Mouse (Mus musculus): ENCODE results near the gene Cdc40.

Gene Cdc40

GRCm38 (mm10) chr10:40882831-40883643 is at the start of gene Cdc40, which contains the start of gene Wasf1:
Gene Cdc40 (minus strand): TSS chr10:40883311.
Gene Wasf1 (plus strand): TSS chr10:40883475.
- DNase-seq = peak; percentile 93 to 95

DNA sequence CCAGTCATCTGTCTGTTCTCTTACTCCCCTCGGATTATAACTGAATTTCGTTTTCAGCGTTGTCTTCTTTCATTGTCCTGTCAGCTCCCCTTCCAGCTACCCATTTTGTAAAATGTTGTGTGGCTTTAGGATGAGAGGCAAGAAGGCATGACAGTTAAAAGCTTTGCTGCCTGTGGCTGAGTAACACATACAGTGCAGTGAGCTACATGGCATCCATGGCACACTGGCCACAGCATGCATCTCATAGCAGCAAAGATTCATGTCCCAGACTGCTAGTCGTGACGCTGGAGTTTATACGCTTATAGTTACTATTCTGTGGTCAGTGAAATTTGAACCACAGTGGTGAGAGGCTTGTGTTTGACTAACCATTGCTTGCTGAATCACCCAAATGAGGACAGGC is 36.4 kb upstream of the Cdc40 start:
- no peak for DNase-seq

DNA sequence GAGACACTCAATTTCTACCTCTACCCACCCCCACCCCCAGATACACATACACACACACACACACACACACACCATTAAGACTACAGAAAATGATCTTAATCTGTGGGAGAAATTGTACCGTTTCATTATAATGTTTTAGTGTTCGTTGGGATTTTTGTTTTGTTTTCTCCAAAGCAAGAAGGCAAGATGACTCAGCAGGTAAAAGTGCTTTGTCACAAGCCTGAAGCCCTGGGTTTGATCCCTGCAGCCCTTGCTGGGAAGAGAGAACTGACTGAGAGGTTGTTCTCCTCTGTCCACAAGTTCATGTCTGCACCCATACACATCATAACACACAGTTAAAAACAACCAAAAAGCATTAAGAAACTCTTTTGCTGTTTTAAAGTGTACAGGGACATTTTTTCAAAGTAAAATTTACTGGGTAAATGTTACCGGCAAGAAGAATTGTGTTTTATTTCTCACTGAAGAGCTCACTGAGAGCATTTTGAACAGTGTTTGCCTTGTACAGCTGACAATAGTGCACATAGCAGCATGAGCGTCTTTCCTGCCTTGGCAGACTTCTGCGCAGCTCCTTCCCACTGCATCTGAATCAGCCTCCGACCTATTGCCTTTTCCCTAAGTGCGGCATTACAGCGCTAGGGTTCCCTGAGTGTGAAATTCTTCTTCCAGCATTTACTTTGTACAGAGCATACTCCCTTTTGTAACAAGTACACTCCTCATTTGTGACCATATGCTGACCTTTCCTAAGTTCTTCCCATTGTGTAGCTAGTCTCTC is 35.7 kb upstream of the Cdc40 start:
- no peak for DNase-seq

- DNase-seq = no peak
These were observed 32.1 kb upstream of the Cdc40 start for GRCm38 (mm10) chr10:40915240-40915639.

GRCm38 (mm10) chr10:40910811-40911210 is 27.7 kb upstream of the Cdc40 start:
- no peak for DNase-seq

GRCm38 (mm10) chr10:40908580-40908979 is 25.5 kb upstream of the Cdc40 start:
- no peak for DNase-seq

- DNase-seq = no peak
These were observed 23.7 kb upstream of the Cdc40 start for GRCm38 (mm10) chr10:40906802-40907201.

- DNase-seq = no peak
These were observed 23.0 kb upstream of the Cdc40 start for GRCm38 (mm10) chr10:40906131-40906530.

DNA sequence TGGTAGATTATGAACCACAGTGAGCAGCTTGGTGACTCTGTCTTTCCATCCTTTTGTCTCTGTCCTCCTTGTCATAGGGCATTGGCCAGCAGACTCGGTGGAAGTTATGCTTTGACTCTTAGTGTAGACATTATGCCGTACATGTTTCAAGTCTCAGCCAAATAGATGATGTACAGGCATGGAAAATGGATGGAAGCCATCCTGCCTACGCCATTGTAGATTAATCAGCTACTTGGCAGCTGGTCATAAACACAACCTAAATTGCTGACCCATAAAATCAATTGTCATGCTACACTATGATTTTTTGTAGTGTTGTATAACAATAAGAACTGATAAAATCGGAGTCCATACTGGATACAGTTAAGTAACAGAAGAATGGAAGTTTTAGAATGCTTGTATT is 18.7 kb upstream of the Cdc40 start:
- no peak for DNase-seq

GRCm38 (mm10) chr10:40896656-40897055 is 13.5 kb upstream of the Cdc40 start:
- DNase-seq = no peak

DNA sequence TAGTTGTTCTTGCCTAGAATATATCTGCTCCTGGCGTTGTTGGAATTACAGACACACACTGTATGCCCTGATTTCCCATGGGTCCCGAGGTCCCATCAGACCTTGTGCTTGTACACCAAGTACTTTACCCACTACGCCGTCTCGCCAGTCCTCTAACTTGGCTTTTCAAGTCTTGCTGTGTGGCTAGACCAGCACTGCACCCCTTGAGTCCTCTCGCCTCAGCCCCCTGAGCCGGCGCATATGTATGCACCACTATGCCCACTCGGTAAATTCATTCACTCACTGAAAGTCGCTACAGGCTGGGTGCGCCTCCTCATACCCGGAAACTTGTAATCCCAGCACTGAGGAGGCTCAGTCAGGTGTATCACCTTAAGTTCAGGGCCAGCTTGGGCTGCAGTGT is 12.7 kb upstream of the Cdc40 start:
- no peak for DNase-seq

DNA sequence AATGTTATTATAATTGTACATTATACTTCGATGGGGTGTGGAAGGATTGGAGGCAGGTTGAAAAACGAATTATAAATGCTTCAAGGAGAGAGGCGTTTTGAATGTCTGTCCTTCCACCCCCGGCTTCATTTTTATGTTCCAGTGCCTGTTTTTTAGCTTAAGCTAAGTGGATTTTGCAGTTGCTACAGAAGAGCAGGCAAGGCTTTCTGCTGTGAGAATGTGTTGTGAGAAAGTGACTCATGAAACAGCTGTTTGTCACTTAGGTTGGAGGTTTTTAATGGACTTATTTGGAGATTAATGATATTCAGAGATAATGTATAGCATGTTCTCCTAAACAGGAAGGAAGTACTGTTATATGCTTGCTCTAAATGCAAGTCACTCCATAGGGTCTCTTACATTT is 6.0 kb upstream of the Cdc40 start:
- DNase-seq = no peak

DNA sequence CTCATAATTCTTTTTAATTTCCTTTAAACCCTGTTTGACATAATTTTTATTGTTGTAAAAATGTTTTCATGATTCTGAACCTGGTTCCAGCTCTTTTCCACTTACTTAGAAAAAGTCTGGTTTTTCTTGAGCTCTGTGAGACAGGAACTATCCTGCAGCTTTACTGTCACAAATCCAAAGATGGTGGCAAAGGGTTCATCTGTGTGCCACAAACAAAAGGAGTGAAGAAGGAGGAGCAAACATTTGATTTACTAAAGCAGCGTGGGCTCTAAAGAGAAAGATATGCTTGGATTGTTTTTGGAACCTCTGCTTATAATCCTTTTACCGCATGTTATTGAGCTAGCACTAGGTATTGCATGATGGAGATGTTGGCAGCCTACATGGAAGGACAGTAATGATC is 4.2 kb upstream of the Cdc40 start:
- no peak for DNase-seq

DNA sequence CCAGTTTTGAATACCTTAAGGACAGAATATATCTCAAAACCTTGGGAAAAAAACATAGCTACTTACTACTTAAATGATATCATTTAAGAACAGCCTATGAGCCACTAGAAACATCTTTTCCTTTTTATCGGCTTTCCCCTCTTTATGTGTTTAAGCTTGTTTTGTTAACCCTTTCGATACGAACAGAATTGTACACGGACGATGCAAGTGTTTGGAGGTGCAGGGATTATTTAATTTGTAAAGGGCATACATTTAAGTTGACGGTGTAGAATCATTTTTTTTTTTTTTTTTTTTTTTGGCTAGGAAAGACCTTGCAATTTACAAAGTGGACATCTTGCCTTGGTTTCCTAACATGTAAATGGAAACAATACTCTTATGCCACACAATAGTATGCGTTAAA is 2.3 kb upstream of the Cdc40 start:
- DNase-seq = no peak

GRCm38 (mm10) chr10:40884279-40884806 is 1.2 kb upstream of the Cdc40 start:
- DNase-seq = peak; percentile 11 to 14

DNA sequence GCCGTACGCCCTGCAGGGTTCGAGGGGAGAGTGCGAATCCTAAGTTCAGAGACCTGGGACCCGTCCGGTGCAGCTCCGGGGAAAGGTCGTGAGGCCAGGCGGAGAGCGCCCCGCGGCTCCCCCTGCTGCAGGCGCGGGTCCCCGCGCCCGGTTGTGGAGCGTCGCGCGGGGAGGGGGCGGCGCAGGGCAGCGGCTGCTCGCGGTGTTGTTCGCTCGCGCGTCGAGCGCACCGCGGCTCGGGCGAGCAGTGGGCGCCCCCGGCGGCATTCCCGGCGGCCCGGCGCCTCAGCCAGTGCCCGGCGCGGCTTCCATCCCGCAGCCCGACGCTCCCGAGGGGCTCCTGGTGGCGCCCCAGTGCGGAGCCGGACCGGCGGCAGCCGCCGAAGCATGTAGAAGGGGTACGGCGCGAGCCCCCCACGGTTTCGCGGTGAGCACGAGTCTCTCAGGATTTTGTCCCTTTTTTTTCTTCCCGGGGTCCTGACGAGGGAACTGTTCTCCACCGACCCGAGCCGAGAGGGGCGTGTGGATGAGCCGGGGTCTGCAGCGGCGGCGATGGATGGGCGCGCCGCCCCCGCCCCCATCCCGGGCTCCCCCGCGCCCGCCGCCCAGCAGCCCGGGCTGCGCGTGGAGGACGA is 650 bp upstream of the Cdc40 start:
- no peak for DNase-seq

- no peak for DNase-seq
These were observed 778 bp downstream of the Cdc40 start for GRCm38 (mm10) chr10:40882333-40882732.

- DNase-seq = no peak
These were observed 1.9 kb downstream of the Cdc40 start for GRCm38 (mm10) chr10:40881236-40881635.

DNA sequence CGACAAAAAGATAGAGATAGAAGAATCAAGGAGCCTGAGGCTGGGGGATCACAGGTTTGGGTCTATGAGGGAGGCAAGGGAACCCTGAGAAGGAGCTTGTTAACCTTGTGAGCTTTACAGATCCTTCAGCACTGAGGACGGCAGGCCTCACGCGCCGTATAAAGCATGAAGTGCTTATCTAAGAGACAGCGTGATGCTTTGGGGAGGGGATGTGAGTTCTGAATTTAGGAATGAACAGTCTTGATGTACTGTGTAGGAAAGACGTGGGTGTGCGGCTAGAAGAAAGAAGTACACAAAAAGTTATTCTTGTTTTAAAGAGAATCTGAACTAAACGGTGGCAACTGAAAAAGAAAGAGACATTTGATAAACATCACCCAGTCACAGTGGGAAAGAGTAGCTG is 3.1 kb downstream of the Cdc40 start:
- DNase-seq = no peak

GRCm38 (mm10) chr10:40878246-40878645 is 4.9 kb downstream of the Cdc40 start:
- DNase-seq = no peak

DNA sequence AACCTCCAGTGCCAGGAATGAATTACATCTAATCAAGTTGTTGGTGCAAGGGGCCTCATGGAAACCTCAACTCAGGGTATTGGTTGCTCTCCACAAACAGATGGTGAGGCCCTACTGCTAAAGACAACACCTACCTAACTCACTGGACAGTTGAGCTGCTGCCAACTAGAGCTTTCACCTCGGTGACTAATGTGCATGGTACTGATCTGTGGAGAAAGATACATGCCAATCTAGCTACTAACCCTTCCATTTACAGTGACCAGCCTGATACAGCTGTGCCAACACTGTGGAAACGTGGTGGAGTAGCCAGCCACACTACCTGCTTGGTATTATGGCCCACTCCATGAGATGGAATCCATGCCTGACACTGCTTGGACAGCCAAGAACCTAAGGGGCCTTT is 11.1 kb downstream of the Cdc40 start:
- DNase-seq = no peak

GRCm38 (mm10) chr10:40871301-40871700 is 11.8 kb downstream of the Cdc40 start:
- DNase-seq = peak; percentile 23 to 48

GRCm38 (mm10) chr10:40868081-40868480 is 15.0 kb downstream of the Cdc40 start:
- no peak for DNase-seq
